Mouse (Mus musculus): ENCODE measurements at regions not wholly inside any gene's neighbourhood (a gene's known extent, or its start where the extent isn't known, plus 50 kb on each side); places are given as distances from the start of the nearest gene placed in this dataset.
A peak's percentile ranks its signal among the peaks of the same experiment; 100 is the strongest.

- DNase-seq: no peak
Measured at GRCm38 (mm10) chr15:63670561-63670960, 174.4 kb downstream of the Gsdmc2 start.

DNA sequence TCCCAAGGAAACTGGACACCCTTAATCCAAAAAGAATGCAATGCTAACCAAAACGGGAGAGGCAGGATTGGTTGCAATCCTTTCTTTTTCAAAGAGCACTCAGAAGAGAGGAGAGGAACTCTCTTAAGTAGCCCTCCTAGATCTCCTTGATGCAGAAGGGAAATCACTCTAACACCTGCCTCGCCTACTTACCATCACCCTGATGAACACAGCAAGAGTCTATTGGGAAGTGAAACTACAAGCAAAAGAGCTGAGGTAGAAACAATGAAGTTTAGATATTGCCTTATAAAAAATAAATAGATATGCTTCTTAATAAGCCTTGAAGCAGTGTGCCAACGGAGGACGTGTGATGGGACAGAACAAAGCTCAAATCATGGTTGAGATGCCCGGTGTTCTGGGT lies 177.4 kb downstream of the Gsdmc2 start:
- no peak for DNase-seq

GRCm38 (mm10) chr15:63665517-63665916 lies 179.5 kb downstream of the Gsdmc2 start:
- DNase-seq: no peak

GRCm38 (mm10) chr15:63664877-63665276 lies 180.1 kb downstream of the Gsdmc2 start:
- no peak for DNase-seq

GRCm38 (mm10) chr15:63662183-63662582 lies 182.8 kb downstream of the Gsdmc2 start:
- DNase-seq: no peak

DNA sequence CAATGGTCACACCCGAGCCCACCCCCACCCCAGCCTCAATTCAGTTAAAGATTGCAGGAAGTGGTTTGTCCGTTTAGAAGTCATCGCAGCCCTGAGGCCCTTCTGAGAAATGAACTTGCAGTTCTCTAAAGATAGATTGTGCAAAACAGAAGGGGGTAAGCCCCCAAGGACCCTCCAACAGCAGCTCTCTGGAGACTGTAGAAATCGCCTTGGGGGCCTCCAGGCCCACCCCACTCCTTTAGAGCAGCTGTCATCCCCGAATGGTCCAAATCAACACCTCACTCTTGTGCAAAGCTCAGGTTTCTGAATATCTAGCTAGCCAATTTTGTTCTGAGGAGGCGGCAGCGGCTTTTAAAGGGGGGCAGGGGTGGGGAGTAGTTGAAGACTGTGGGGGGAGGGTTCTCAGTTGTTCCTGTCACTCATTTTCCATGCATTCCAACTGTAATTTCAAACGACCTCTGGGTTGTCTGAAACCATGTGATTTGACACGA lies 186.9 kb downstream of the Gsdmc2 start:
- DNase-seq: no peak

GRCm38 (mm10) chr15:63652216-63652961 lies 192.6 kb downstream of the Gsdmc2 start:
- peak; percentile 41 for DNase-seq

DNA sequence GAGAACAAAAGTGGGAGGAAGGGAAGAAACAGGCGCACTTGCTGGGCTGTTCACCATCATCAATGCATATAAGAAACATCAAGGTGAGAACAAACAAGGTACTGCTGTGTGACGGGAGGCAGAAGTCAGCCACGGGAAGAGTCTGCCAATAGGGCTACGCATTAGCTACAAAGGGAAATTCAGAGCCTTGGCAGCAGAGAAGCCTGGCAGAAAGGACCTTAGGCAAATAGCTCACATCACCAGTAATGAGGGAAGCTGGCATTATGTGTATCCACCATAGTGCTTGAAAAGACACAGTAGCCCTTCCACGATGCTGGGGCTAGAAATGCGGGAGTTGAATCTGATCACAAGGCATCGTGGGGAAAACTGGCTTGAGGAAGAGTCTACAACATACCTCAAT lies 193.9 kb downstream of the Gsdmc2 start:
- no peak for DNase-seq

DNA sequence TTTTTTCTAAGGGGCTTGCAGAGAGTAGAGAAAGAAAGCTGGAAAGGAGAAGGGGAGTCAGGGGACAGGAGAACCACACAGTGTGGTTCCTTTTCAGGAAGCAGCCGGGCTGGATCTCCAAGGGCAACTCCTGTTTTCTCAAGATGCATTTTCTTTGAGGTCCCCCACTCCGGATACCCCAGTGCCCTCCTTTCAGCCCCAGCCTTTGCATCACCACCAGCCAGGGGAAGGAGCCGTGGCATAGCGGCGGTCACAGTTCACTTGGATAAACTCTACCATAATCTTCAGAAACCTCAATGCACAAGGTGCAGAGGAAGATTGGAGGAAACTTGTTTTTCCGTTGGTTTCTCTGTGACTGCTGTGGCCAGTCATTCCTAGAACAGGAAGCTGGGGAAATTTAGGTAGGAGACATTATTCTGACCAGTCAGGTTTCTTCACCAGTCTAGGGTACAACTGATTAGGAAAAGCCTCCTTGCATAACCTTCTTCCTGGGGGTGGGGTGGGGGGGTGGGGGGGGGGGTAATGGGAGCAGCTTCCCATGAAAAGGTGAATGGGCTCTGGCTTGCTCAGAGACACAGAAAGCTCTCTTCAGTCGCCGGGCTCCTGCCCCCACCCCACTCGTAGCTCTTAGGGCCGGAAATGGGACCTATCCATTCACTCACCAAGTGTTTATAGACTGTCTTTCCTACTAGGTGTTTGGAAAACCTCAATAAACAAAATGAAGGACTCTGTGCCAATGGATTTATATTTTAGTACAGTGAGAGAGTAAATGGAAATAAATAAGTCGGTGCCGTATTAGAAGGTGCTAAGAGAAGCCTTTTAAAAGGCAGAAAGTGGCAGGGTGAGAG lies 196.6 kb downstream of the Gsdmc2 start:
- DNase-seq: no peak

DNA sequence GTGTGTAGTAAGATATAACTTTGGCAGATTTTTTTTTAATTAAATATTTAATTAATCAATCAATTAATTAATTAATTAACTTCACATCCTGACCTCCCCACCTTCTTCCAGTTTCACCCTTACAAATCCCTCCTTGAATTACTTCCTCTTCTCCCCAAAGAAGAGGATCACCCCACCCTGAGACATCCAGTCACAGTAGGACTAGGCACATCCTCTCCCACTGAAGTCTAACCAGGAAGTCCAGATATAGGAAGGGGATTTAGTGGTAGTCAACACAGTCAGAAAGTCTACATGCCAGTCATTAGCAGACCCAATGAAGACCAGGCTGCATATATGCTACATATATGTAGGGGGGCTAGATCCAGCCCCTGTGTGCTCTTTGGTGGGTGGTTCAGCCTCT lies 220.2 kb downstream of the Gsdmc2 start:
- DNase-seq: no peak

GRCm38 (mm10) chr15:63624249-63624648 lies 220.7 kb downstream of the Gsdmc2 start:
- DNase-seq: no peak

DNA sequence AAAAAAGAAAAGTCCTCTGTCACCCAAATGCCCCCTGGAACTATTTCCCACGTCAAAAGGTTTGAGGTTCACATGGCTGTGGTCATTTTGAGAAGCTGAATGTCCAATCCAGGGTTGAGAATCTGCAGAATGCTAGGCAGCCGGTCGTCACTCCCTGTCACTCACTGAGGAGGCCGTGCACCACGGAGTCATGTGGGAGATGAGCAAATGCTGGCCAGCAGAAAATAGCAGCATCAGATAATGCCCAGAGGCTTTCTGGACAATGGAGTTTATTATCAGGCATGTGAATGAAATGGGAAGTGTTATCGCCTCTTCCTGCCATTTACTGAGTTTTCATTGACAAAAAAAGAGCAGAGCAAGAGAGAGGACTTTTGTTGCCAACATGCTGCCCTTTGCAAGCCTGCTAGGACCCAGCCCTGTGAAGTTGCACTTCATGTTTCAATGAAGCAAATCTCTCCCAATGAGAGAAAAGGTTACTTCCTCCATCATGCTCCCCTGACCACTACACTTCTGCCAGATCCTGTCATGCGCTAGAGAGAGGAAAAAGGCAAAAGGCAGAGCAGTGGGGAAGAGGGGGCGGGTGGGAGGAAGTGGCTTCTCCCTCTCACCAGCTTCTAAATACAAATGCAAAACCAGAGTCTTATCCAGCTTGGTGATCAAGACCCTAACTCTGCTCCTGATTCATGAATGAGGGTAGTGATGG lies 228.3 kb downstream of the Gsdmc2 start:
- no peak for DNase-seq

DNA sequence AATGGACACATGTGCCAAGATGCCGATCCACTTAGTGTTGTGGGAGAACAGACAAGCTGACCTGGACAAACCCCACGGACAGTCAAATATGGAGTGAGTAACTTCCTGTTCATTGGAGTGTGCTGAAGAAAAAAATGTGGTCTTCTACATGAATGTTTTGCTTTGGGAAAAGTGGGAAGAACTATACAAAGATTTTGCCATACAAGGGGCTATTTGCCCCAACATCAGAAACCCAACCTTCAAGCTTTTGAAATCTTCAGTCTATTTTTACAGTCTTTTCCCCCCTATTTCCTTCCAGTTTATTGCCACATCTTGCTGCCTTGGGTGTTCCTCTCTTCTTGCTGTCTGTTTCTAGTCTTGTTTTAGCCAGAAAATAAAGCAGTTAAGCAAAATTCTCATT lies 230.8 kb downstream of the Gsdmc2 start:
- no peak for DNase-seq

- no peak for DNase-seq
Measured at GRCm38 (mm10) chr15:63613120-63613519, 231.9 kb downstream of the Gsdmc2 start.

DNA sequence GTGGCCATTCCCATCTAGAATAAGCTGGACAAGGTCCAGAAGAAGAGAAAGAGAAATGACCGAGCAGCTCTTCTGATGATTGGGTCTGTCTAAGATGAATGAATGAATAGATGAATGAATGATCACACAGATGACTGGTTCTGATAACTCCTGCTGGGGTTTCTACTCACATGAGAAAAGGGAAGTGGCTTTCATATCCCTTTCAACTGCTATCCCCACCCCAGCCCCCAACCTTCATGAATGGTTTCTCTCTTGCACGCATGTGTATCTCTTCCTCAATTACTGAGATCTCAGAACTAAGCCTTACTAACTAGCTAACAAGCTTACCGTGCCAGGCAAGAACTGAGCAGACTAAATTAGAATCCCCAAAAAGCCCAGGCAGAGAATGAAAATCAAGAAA lies 233.8 kb downstream of the Gsdmc2 start:
- no peak for DNase-seq

DNA sequence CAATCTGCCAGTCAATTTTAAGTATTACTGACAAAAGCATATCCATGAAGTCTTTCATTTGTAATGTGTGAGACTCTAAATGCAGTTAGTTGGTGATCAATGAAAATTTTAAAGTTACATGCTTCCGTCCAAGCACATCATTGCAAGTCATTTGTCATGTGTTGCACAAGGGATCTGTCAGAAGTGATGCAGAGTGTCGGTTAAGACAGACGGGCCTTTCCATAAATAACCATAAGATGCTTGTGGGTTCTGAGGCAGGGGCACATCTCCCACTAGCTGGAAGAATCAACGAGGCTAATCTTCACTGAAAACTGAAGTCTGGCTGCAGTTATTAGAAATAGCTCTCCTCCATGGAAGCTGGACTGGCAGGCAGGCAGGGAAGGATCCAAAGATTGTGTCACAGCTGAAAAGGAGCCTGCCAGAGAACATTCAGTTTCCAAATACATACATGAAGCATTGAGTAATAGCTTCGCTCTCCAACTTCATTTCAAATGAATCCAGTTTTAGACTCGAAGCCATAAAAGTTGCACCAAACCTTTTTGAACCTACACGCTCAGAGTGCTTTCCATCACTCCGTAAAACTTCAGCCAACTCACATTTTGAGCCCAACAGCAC lies 241.8 kb downstream of the Gsdmc2 start:
- DNase-seq: no peak

DNA sequence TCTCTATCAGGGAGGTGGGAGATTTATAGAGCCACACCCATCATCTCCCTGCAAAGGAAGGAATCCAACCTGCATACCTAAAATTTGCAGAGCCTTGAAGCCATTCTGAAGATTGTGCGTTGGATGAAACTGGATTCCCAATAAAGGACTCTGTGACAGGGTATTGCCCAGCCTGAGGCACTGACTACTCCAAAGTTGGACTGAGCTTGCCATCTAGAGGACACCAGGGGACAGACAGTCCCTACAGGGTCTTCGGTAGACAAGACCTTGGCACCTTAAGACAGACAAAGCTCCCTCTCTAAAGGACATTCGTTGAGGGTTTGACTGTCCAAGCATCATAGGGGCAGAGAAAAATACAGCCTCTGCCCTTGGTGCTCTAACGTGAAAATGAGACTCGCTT lies 243.4 kb downstream of the Gsdmc2 start:
- peak; percentile 18 for DNase-seq

DNA sequence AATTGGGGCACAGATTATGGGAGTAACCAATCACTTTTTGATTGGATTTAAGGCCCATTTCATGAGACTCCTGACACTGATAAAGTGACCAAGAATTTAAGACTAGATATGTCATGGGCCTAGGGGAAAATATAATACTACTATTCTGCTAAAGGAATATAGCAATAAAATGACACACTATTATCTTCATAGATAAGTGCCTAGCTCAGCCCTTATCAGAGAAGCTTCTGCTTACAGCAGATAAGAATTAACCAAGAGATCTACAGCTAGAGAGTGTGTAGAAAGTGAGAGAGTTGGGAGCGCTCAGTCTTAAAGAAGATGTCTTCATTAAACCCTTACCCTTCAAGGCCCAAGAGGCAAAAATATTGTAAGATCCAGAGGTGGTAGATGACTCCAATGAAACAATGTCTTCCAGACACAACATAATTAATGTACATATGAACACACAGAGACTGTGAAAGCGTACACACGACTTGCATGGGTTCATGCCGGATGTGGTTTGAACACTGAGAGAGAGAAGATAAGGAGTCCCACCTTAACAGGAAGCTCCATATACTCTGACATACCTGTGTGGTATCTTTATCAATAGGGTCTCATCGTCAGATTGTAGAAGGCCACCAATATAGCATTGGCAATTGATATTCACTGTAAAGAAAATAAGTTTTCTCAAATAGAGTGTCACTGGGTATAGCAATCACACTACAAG lies 252.1 kb downstream of the Gsdmc2 start:
- DNase-seq: no peak

GRCm38 (mm10) chr15:63559293-63559692 lies 285.7 kb downstream of the Gsdmc2 start:
- no peak for DNase-seq

DNA sequence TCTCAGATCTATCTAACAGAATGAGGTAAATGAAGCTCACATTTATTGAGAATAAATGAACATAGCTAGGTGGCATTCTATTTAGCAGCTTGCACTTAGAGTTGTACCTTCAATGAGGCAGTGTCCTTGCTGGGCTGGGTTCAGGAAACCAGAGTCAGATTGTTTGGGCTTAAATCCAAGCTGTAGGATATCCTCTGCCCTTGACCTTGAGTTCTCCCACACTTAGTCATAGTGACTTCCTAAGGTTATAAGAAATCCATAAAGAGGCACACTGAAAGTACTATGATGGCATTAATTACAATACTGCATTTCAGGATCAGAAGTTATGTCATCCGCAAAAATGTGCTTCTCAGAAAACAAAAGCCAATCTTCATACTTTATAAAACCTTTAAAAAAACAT lies 286.3 kb downstream of the Gsdmc2 start:
- no peak for DNase-seq

DNA sequence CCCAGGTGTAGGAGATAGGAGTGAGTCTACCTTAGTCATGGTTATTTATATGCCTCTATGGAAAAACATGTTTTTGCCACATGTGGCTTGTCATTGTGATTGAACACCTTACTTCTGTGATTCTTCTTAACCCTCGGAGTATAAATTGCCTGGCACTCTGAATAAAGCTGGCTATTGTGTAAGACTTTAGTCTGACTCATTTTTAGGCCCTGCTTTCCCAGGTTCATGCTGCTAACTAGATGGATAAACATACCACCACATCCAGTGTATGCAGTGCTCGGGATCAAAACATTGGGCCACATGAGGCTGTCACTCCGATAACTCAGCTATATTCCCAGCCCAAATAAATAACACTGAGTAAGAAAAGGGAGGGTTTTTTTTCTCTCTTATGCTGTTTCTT lies 287.2 kb downstream of the Gsdmc2 start:
- no peak for DNase-seq

DNA sequence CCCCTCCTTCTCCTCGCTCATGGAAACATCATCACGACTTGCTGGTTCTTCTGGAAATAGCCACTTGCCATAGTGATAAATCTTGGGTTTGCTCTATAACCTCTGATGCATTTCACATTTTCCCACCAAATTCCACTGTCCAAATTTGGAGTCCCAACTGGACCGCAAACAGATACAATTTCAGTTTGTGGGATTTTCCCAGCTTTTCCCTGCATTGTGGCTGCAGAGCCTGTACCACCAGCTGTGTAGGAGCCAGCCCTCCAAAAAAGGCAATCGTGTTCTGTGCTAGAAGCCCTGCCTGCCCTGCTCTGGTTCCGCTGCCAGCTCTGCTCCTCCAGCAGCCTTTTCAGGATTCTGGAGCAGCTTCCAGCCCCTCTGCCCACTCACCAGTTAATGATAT lies 291.4 kb downstream of the Gsdmc2 start:
- peak; percentile 16 for DNase-seq
